Mouse (Mus musculus): ENCODE measurements at regions not wholly inside any gene's neighbourhood (a gene's known extent, or its start where the extent isn't known, plus 50 kb on each side); places are given as distances from the start of the nearest gene placed in this dataset.
A peak's percentile ranks its signal among the peaks of the same experiment; 100 is the strongest.

- no peak overlapping the region for H3K9ac ChIP-seq
- no peaks in the 10 kb centered on the region for H3K4me1 ChIP-seq
- no peak overlapping the region for H3K27ac ChIP-seq
- H3K27me3 ChIP-seq (replicated peaks) = no peaks in the 10 kb centered on the region
- H3K36me3 ChIP-seq = no peaks in the 10 kb centered on the region
- H3K4me3 ChIP-seq = no peak overlapping the region
- no peaks in the 10 kb centered on the region for H3K9me3 ChIP-seq
- 88% methylated on average over 3 of the region's 3 CpGs for WGBS
- H3K4me2 ChIP-seq (replicated peaks) = no peak overlapping the region
- ATAC-seq (ENCODE audit: low FRiP score, low read depth) = no peak
Measured at GRCm38 (mm10) chr13:102579638-102580037, 113.7 kb upstream of the Cd180 start.

- 83% methylated on average over 12 of the region's 12 CpGs for WGBS
- no peak overlapping the region for H3K4me2 ChIP-seq (replicated peaks)
- H3K36me3 ChIP-seq = no peaks in the 10 kb centered on the region
- no peak overlapping the region for H3K4me3 ChIP-seq
- no peak overlapping the region for H3K27ac ChIP-seq
- no peak overlapping the region for H3K9ac ChIP-seq
- H3K9me3 ChIP-seq = no peaks in the 10 kb centered on the region
- H3K27me3 ChIP-seq (replicated peaks) = no peaks in the 10 kb centered on the region
- 0 out of 2 replicates have a peak, but pooled peaks cover 4% of the 10 kb centered on the region for H3K4me1 ChIP-seq
- no peak for ATAC-seq (ENCODE audit: low FRiP score, low read depth)
Measured at GRCm38 (mm10) chr13:102583984-102584645, 109.2 kb upstream of the Cd180 start.

- Histone ChIP-seq H3K4me1 (peaks cover 22% of the 10 kb centered on the region), H3K27ac (no peak overlapping the region), H3K36me3 (no peaks in the 10 kb centered on the region), H3K27me3 (replicated peaks) (no peaks in the 10 kb centered on the region), H3K4me3 (no peak overlapping the region), H3K9me3 (no peaks in the 10 kb centered on the region), H3K9ac (no peak overlapping the region), H3K4me2 (replicated peaks) (no peak overlapping the region)
- ATAC-seq (ENCODE audit: low FRiP score, low read depth) = no peak
- 60% methylated on average over 6 of the region's 6 CpGs for WGBS
Measured at GRCm38 (mm10) chr13:102586215-102586614, 107.1 kb upstream of the Cd180 start.

- WGBS = 35% methylated on average over 18 of the region's 18 CpGs
- no peaks in the 10 kb centered on the region for H3K9me3 ChIP-seq
- peak; percentile 84 for ATAC-seq (ENCODE audit: low FRiP score, low read depth)
- peaks cover 24% of the 10 kb centered on the region for H3K4me1 ChIP-seq
- peak overlapping the region; percentile 22 for H3K4me2 ChIP-seq (replicated peaks)
- no peaks in the 10 kb centered on the region for H3K27me3 ChIP-seq (replicated peaks)
- H3K4me3 ChIP-seq = no peak overlapping the region
- no peak overlapping the region for H3K9ac ChIP-seq
- H3K27ac ChIP-seq = no peak overlapping the region
- H3K36me3 ChIP-seq = no peaks in the 10 kb centered on the region
Measured at GRCm38 (mm10) chr13:102589680-102590435, 103.5 kb upstream of the Cd180 start.

GRCm38 (mm10) chr13:102591803-102592537 is 101.4 kb upstream of the Cd180 start:
- WGBS = 75% methylated on average over 4 of the region's 4 CpGs
- H3K27ac ChIP-seq = no peak overlapping the region
- no peak for ATAC-seq (ENCODE audit: low FRiP score, low read depth)

GRCm38 (mm10) chr13:102593405-102594200 is 99.8 kb upstream of the Cd180 start:
- Histone ChIP-seq H3K27ac (no peak overlapping the region), H3K4me3 (no peak overlapping the region), H3K9ac (no peak overlapping the region), H3K36me3 (no peaks in the 10 kb centered on the region), H3K27me3 (replicated peaks) (no peaks in the 10 kb centered on the region), H3K9me3 (no peaks in the 10 kb centered on the region), H3K4me2 (replicated peaks) (no peak overlapping the region), H3K4me1 (peaks cover 20% of the 10 kb centered on the region)
- ATAC-seq (ENCODE audit: low FRiP score, low read depth) = no peak
- WGBS = 89% methylated on average over 12 of the region's 12 CpGs

More at GRCm38 (mm10) chr13:102591803-102592537, 101.4 kb upstream of the Cd180 start:
- H3K36me3 ChIP-seq = no peaks in the 10 kb centered on the region
- no peaks in the 10 kb centered on the region for H3K27me3 ChIP-seq (replicated peaks)
- no peak overlapping the region for H3K9ac ChIP-seq
- H3K9me3 ChIP-seq = no peaks in the 10 kb centered on the region
- H3K4me2 ChIP-seq (replicated peaks) = no peak overlapping the region
- peaks cover 20% of the 10 kb centered on the region for H3K4me1 ChIP-seq
- no peak overlapping the region for H3K4me3 ChIP-seq

- H3K27ac ChIP-seq = no peak overlapping the region
- H3K9ac ChIP-seq = no peak overlapping the region
- WGBS = 91% methylated on average over 3 of the region's 3 CpGs
- no peak overlapping the region for H3K4me3 ChIP-seq
- no peaks in the 10 kb centered on the region for H3K36me3 ChIP-seq
- peaks cover 20% of the 10 kb centered on the region for H3K4me1 ChIP-seq
- no peaks in the 10 kb centered on the region for H3K9me3 ChIP-seq
- no peak for ATAC-seq (ENCODE audit: low FRiP score, low read depth)
- H3K27me3 ChIP-seq (replicated peaks) = no peaks in the 10 kb centered on the region
- no peak overlapping the region for H3K4me2 ChIP-seq (replicated peaks)
Measured at GRCm38 (mm10) chr13:102594201-102594600, 99.2 kb upstream of the Cd180 start.

GRCm38 (mm10) chr13:102595602-102596001 is 97.8 kb upstream of the Cd180 start:
- no peak for ATAC-seq (ENCODE audit: low FRiP score, low read depth)
- H3K4me3 ChIP-seq = no peak overlapping the region

GRCm38 (mm10) chr13:102596101-102596500 is 97.3 kb upstream of the Cd180 start:
- no peak overlapping the region for H3K4me2 ChIP-seq (replicated peaks)
- H3K27me3 ChIP-seq (replicated peaks) = no peaks in the 10 kb centered on the region
- no peak overlapping the region for H3K9ac ChIP-seq
- WGBS = 91% methylated on average over 2 of the region's 2 CpGs
- H3K27ac ChIP-seq = no peak overlapping the region
- ATAC-seq (ENCODE audit: low FRiP score, low read depth) = no peak
- no peaks in the 10 kb centered on the region for H3K36me3 ChIP-seq
- H3K4me1 ChIP-seq = peaks cover 2% of the 10 kb centered on the region; the same call in 1 of the 2 replicates
- H3K4me3 ChIP-seq = no peak overlapping the region
- H3K9me3 ChIP-seq = no peaks in the 10 kb centered on the region

More at GRCm38 (mm10) chr13:102595602-102596001, 97.8 kb upstream of the Cd180 start:
- Histone ChIP-seq H3K4me2 (replicated peaks) (no peak overlapping the region), H3K9me3 (no peaks in the 10 kb centered on the region), H3K9ac (no peak overlapping the region), H3K27ac (no peak overlapping the region), H3K27me3 (replicated peaks) (no peaks in the 10 kb centered on the region), H3K36me3 (no peaks in the 10 kb centered on the region), H3K4me1 (peaks cover 7% of the 10 kb centered on the region; the same call in 1 of the 2 replicates)
- whole genome bisulfite sequencing = 90% methylated on average over 5 of the region's 5 CpGs

GRCm38 (mm10) chr13:102598181-102598580 is 95.2 kb upstream of the Cd180 start:
- H3K36me3 ChIP-seq = no peaks in the 10 kb centered on the region
- 83% methylated on average over 5 of the region's 5 CpGs for WGBS
- H3K27ac ChIP-seq = no peak overlapping the region
- H3K9me3 ChIP-seq = no peaks in the 10 kb centered on the region
- no peaks in the 10 kb centered on the region for H3K27me3 ChIP-seq (replicated peaks)
- no peak overlapping the region for H3K4me3 ChIP-seq
- ATAC-seq (ENCODE audit: low FRiP score, low read depth) = no peak
- no peaks in the 10 kb centered on the region for H3K4me1 ChIP-seq
- H3K9ac ChIP-seq = no peak overlapping the region
- H3K4me2 ChIP-seq (replicated peaks) = no peak overlapping the region

GRCm38 (mm10) chr13:102599602-102600001 is 93.8 kb upstream of the Cd180 start:
- no peak overlapping the region for H3K4me2 ChIP-seq (replicated peaks)
- no peaks in the 10 kb centered on the region for H3K4me1 ChIP-seq
- no peaks in the 10 kb centered on the region for H3K9me3 ChIP-seq
- H3K36me3 ChIP-seq = no peaks in the 10 kb centered on the region
- H3K27me3 ChIP-seq (replicated peaks) = no peaks in the 10 kb centered on the region
- H3K9ac ChIP-seq = no peak overlapping the region
- ATAC-seq (ENCODE audit: low FRiP score, low read depth) = no peak
- 66% methylated on average over 3 of the region's 3 CpGs for WGBS
- H3K4me3 ChIP-seq = no peak overlapping the region
- no peak overlapping the region for H3K27ac ChIP-seq
